Mouse (Mus musculus) gonadal fat pad, adult 2 months (tissue): ENCODE data around the gene Nsun4. TPM values are rescaled to one million over a fixed set of nuclear protein-coding genes. Genes with fewer than 3 reads are reported as not detected.
A peak's percentile ranks its signal among the peaks of the same experiment; 100 is the strongest.

Experiments used
- DNase-seq: peaks from one replicate; pipeline ENCODE4 v3.0.0-alpha.2; 2012; ENCODE audit warnings: low read depth
- polyA plus RNA-seq: library from polyadenylated mRNA; depleted of rRNA; stranded (reverse); fragments of >200 nt; gene quantifications from 2 replicates; pipeline ENCODE4 v1.2.3, GENCODE M21; 2012

Gene Nsun4
- polyA plus RNA-seq, 1 experiment: 9.7 TPM

DNA sequence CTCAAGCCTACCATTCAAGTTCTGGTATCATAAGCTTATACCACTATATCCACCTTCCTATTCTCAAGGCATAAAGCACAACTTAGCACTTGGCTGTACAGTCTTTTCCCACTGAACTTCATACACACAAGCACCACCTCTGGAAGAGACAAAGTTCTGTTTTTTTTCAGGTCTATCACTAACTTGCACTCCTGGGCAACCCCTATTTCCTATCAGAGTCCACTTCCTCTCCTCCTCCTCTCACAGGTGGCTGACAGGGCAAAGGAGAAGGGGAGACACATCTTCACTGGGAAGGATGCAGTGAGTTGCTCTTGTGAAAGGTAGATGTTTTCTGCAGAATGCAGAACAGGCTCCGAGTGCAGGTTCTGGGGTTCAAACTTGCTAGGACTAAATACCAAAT is 6.0 kb downstream of the Nsun4 start:
- DNase-seq: no peak

DNA sequence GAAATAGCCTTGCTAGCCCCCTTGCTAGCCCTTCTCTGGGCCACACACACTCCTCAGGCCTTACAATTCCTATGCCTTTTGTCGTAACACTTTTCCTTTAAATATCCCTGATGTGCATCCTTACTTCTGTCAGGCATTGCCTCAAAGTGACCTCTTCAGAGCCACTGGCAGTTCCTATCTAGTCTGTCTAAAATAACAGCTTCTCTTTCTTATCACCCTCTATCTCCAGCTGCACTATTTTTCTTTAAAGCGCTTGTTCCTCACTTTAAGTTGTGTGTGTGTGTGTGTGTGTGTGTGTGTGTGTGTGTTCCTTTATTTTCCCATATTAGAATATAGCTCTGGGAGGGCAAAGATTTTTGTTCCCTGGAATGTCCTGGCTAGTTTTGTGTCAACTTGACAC is 7.1 kb downstream of the Nsun4 start:
- no peak for DNase-seq

- no peak for DNase-seq
Measured at GRCm38 (mm10) chr4:116042186-116042585, 11.5 kb downstream of the Nsun4 start.

DNA sequence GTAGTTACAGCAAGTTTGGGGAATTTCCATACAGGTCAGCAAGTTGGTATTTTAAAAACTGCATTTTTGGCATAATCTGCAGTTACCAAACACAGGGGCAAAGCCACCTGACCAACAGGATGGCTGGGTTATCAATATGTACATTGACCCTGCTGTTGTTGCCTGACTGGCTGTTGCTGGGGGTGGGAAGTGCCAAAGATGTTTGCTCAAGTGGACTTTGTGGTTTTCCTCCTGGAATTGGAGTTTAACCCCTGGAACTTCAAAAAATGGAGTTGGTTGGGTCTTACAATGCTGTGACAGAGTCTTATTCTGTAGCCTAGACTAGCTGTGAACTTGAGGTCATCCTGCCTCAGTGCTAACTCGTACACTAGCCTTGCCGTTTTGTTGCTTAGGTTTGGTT is 13.2 kb downstream of the Nsun4 start:
- DNase-seq: no peak

DNA sequence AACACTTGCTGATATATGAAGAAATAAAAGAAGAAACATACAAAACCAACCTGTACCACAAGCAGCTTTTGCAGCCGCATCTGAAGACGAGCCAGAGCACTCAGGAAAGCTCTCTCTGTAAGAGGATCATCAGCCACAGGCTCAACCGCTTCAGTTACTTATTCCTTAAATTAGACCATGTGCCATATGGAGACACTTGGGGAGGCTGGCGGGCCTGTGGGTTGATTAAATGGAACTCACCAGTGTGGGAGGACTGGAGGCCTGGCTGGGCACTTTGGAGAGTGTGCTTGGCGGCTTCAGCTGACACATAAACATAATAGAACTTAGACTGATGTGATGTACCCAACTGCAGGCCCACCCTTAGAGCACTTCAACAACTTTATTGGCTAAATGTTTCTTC is 20.3 kb downstream of the Nsun4 start:
- no peak for DNase-seq

- DNase-seq: no peak
Measured at GRCm38 (mm10) chr4:116032906-116033305, 20.8 kb downstream of the Nsun4 start.

DNA sequence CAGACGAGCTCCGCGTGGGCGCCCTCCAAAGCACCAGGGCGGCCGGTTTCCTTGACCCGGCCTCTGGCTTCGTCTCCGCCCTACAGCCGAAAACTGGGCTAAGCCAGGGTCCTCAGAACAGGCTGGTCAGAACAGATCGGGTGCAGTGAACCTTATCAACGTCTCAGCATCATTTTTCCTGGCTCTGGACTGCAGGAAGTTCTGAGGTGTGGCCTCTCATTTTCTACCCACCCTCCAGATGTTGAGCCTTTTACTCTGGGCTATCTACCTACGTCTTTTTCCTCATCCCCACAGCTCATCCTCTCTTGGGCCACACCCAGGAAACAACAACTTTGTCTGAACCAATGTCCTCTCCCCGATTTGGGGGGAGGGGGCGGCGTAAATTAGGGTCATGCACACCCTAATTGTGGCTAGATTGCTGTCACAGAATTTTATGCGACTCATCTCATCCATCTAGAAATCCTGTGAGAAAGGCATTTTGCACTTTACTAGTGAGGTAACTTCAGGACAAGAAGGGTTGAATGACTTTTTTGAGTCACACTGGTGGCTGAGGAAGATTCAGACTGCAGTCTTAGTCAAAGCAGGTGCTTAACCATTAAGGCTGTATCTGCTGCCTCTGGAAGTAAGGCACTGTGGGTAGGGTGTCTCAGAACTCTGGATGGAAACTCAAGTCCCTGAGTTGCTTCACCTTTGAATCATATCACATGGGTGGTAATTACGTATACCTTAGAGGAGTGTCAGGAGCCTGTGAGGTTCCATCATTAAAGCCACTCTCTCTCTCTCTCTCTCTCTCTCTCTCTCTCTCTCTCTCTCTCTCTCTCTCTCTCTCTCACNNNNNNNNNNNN is 35.6 kb downstream of the Nsun4 start, which contains the start of gene Faah:
Faah (minus strand) TSS at position 25 of the 845 bp plus-strand sequence.
- no peak for DNase-seq

DNA sequence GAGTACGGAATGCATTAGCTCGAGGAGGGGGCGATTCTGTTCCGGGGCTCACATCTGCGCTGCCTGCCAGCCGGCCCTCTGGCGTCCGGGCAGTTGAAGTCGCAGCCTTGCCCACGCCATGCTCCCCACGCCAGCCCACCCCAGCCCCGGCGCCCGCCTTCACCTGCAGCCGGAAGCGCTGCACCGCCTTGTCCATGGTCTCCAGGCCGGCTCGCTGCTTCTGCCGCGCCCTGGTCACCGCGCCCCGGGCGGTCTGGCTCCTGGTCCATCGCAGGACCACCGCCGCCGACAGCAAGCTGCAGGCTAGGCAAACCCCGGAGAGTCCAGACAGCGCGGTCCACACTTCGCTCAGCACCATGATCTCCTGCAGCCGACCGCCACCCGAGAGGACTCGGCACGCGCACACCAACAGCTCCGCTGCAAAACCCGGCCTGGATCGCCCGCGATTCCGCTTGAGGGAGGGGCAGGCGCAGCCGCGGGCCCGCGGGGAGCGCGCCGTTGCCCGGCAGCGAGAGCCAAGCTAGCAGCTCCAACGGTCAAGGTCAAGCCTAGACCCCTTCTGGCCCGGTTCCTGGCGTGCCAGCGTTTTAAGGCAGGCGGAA is 36.3 kb downstream of the Nsun4 start:
- DNase-seq: no peak

- no peak for DNase-seq
Measured at GRCm38 (mm10) chr4:116016862-116017299, 36.8 kb downstream of the Nsun4 start.

DNA sequence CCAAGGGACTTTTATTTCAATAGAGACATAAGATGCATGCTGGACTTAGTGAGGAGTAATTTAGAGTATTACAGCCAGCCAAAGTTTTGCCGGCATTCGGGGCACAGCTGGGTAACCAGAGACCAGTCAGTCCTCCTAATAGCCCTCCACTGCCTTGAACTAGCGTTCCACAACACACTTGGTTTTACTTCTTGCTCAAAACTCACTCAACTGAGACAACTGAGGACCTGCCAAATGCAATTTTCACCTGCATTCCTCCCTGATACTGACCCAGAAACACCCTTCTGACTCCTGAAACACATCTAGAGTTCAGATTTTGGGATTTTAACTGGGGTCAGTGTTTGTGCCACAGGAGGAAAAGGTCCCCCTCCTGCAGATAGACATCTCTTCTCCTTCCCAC is 37.3 kb downstream of the Nsun4 start:
- no peak for DNase-seq

DNA sequence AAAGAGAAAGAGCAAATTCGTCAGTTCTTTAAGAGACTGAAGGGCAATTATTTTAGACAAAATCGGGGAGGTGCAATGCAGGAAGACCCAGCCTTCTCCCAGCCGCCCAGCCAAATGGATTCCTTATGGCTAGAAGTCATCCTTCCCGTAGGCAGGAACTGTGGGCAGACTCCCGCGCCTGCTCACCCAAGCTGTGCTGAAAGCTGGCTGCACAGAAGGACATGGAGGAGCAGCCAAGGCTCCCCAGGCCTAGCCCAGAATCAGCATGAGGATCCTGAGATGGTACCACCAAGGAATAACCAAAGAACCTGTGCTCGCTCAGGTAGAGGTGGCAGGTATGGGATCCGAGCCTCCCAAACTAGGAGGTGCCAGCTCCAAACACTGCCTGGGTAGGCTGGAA is 37.7 kb downstream of the Nsun4 start:
- DNase-seq: no peak

DNA sequence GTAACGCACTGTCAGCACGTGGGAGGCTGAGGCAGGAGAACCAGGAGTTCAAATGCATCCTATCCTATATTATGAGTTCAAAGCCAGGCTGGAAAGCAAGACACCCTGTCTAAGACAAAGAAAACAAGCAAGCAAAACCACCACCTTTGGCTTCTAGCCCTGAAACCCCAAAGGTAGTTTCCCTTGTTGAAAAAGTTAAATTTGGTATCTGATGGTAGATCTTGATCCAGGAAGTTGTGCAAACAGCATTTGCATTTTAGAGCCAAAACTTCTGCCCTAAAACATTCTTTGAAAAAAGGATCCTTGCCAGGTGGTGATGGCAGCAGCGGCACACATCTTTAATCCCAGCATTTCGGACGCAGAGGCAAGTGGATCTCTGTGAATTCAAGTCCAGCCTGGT is 38.2 kb downstream of the Nsun4 start:
- DNase-seq: no peak

GRCm38 (mm10) chr4:116010186-116010585 is 43.5 kb downstream of the Nsun4 start:
- no peak for DNase-seq

GRCm38 (mm10) chr4:116001206-116001605 is 52.5 kb downstream of the Nsun4 start:
- no peak for DNase-seq

- no peak for DNase-seq
Measured at GRCm38 (mm10) chr4:116000671-116001070, 53.0 kb downstream of the Nsun4 start.

GRCm38 (mm10) chr4:115996729-115997128 is 56.9 kb downstream of the Nsun4 start:
- peak; percentile 62 for DNase-seq

GRCm38 (mm10) chr4:115995376-115995730 is 58.3 kb downstream of the Nsun4 start:
- no peak for DNase-seq

DNA sequence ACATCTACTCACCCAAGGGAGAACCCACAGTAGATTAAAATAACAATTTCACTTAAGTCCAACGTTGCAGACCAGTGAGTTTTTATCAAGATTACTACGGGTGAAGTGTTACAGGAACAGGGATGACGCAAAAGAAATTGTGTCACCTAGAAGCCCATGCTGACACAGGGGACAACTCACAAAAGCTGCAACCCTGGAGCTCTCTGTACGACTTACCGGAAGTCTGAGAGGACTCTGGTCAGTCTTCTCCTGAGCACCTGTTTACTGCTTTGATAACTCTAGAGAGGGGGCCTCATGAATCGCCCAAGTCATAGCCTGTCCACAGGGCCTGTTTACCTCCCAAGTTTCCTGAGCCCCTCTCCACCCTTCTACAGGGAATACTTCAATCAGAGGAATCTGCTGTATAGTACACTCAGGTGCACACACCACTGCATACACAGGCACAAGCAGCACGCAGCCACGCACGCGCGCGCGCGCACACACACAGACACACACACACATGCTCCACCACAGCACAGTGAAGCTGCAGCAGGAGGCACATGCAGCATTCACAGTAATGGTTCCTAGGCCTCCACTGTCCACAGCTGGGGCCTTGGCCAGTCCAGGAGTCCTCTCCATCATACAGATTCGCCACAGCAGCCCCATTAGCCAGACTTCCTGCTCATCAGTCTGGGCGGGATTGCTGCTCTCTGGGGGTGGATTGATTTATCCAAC is 58.9 kb downstream of the Nsun4 start:
- no peak for DNase-seq

DNA sequence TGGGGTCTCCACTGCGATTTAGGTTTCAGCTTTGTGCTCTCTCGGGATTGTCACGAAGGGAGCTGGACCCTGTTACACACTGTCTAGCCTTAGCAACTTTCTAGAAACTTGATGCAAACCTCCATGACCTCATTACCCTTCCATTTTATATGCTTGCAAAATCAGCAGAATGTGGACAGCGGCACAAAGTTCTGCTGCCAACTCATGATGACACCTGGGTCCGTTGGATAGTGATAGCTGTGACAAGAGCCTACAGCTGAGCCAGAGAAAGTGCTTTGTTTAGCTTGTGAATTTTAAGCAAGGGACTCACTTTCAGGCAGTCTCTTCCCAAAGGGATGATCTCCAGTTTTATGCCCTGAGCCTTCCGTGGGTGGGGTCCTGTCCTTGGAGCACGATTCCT is 64.3 kb downstream of the Nsun4 start:
- DNase-seq: no peak

- DNase-seq: no peak
Measured at GRCm38 (mm10) chr4:115987858-115988530, 65.7 kb downstream of the Nsun4 start.

- DNase-seq: no peak
Measured at GRCm38 (mm10) chr4:115987436-115987835, 66.2 kb downstream of the Nsun4 start.

DNA sequence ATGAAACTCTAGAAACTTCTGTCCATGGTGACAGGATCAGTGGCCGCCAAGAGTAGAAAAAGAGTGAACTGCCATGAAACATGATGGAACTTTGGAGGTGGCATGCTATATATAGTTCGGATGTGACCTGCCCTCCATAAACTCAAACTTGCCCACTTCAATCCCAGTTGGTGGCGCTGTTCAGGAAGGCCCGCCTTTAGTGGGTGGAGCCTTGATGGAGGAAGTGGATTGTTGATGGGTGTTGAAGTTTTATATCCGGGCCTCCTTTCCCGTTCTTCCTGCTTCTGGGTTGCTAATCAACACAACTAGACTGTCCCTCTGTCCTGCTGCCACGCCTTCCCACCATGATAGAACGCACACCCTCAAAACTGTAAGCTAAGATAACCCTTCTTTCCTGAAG is 68.7 kb downstream of the Nsun4 start:
- no peak for DNase-seq
